Mouse (Mus musculus) macrophage (primary cell): Measurements from ENCODE around the gene Lrrc4b. TPM values are rescaled to one million over a fixed set of nuclear protein-coding genes. Genes with fewer than 3 reads are reported as not detected.

ENCODE experiments used
- H3K27ac ChIP-seq: fragments of 350-480 bp; formaldehyde crosslinking; 2 replicates; pipeline ENCODE4 v1.9.0; 2021
- H3K36me3 ChIP-seq: fragments of 350-480 bp; formaldehyde crosslinking; 2 replicates; pipeline ENCODE4 v1.9.0; 2021; ENCODE audit errors: inconsistent target
- H3K4me3 ChIP-seq: fragments of 350-480 bp; formaldehyde crosslinking; 2 replicates; pipeline ENCODE4 v1.9.0; 2021; ENCODE audit errors: inconsistent target
- H3K79me2 ChIP-seq: fragments of 350-480 bp; formaldehyde crosslinking; 2 replicates; pipeline ENCODE4 v1.9.0; 2021; ENCODE audit errors: inconsistent target
- WGBS: methylation state at CpG from one replicate; pipeline ENCODE4 v1.1.7; 2026; ENCODE audit warnings: inconsistent platforms; ENCODE audit not compliant: missing documents; 5-methylcytosine and 5-hydroxymethylcytosine counted together
- polyA plus RNA-seq: library from polyadenylated mRNA; stranded (reverse); fragments of 250-400 nt; gene quantifications from 3 replicates; pipeline ENCODE4 v1.2.4, GENCODE M21; 2018; ENCODE audit warnings: inconsistent platforms

The Lrrc4b gene
- polyA plus RNA-seq, 1 experiment from 2014 or later, result not detected

DNA sequence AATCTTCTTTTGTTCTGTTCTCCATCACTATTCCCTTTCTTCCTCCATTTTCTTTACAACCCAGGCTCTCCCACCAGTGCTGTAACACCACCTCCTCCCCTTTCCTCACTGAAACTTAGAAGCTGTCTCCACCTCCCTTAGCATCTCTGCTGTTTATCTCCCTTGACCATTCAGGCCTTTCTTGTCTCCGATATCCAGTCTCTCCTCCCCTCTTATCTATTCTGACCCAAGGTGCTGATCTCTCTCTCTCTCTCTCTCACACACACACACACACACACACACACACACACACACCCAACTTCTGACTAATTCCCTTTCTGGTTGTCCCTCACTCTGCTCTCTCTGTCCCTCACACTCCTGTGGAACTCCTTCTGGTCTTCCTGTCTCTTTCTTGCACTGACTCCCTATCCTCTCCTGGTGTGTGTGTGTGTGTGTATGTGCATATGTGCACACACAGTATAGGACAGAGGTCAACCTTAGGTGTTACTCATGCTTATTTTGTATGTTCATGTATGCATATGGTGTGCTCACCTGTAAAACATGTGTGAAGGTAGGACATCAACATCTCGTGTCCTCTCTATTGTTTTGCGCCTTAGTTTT, 54.1 kb downstream of the Lrrc4b start:
- Histone ChIP-seq H3K79me2 (no peaks in the 10 kb centered on the region), H3K36me3 (no peaks in the 10 kb centered on the region), H3K27ac (no peak overlapping the region), H3K4me3 (no peak overlapping the region)
- WGBS, result 70% methylated on average over 3 of the region's 3 CpGs

DNA sequence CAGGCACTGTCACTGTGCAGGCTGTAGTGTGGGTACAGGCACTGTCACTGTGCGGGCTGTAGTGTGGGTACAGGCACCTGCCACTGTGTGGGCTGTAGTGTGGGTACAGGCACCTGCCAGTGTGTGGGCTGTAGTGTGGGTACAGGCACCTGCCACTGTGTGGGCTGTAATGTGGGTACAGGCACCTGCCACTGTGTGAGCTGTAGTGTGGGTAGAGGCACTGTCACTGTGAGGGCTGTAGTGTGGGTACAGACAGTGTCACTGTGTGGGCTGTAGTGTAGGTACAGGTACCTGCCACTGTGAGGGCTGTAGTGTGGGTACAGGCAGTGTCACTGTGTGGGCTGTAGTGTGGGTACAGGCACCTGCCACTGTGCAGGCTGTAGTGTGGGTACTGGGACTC, 55.3 kb downstream of the Lrrc4b start:
- Histone ChIP-seq H3K36me3 (no peaks in the 10 kb centered on the region), H3K27ac (no peak overlapping the region), H3K4me3 (no peak overlapping the region), H3K79me2 (no peaks in the 10 kb centered on the region)
- 100% methylated on average over 1 of the region's 1 CpGs for WGBS

DNA sequence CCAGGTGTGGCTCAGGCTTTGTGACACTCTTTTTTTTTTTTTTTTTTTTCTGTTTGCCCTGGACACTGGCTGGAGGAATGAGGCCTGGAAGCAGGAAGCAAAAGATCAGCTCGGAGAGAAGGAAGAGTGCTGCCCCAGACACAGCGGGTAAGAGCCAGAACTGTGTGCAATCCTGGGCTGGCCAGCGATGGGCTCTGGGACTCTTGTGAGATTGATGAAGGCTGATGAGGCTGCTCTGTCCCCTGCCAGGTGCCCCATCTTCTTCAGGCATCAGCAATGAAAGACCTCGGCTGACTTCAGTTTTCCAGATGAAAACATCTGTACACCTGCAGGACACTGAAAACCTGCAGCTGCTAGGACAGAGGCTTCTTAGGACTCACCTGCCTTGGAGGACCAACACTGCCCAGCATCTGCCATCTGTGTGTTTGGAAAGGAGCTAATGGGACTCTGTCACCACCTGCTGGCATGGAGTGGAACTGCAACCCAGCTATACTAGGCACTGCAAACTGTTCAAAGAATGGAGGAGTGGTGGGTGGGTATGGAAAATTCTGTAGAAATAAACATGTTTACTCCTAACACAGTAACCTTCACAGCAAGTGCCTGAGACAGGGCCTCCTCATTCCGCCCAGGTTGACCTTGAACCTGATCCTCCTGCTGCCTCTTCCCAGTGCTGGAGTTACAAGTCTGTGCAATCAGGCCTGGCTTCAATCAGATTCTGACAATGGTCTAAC, 56.2 kb downstream of the Lrrc4b start:
- H3K36me3 ChIP-seq, result no peaks in the 10 kb centered on the region
- WGBS, result 60% methylated on average over 4 of the region's 5 CpGs
- no peaks in the 10 kb centered on the region for H3K79me2 ChIP-seq
- no peak overlapping the region for H3K27ac ChIP-seq
- no peak overlapping the region for H3K4me3 ChIP-seq

DNA sequence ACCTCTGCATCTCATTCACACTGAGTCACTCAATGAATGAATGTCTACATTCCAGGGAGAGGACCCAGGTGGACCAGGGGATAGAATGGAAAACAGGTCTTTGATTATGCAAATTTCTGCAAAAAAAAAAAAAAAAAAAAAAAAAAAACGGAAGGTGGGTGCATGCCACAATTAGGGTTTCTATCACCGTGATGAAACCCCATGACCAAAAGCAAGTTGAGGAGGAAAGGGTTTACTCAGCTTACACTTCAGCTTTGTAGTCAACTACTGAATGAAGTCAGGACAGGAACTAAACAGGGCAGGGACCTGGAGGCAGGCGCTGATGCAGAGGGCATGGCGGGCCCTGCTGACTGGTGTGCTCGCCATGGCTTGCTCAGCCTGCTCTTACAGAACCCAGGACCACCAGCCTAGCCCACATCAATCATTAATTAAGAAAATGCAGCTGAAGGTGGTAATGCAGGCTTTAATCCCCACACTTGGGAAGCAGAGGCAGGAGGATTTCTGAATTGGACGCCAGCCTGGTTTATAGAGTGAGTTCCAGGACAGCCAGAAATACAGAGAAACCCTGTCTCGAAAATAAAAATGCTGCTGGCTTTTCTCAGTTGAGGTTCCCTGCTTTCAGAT, 56.9 kb downstream of the Lrrc4b start:
- no peaks in the 10 kb centered on the region for H3K79me2 ChIP-seq
- no peak overlapping the region for H3K4me3 ChIP-seq
- WGBS, result 85% methylated on average over 6 of the region's 7 CpGs
- no peaks in the 10 kb centered on the region for H3K36me3 ChIP-seq
- H3K27ac ChIP-seq, result no peak overlapping the region

GRCm38 (mm10) chr7:44486927-44487575, 58.2 kb downstream of the Lrrc4b start:
- peaks cover 6% of the 10 kb centered on the region; the same call in 1 of the 2 replicates for H3K36me3 ChIP-seq
- 96% methylated on average over 12 of the region's 13 CpGs for WGBS
- H3K4me3 ChIP-seq, result no peak overlapping the region
- no peaks in the 10 kb centered on the region for H3K79me2 ChIP-seq
- no peak overlapping the region for H3K27ac ChIP-seq

- H3K4me3 ChIP-seq, result no peak overlapping the region
- H3K36me3 ChIP-seq, result peaks cover 11% of the 10 kb centered on the region; the same call in 1 of the 2 replicates
- H3K27ac ChIP-seq, result no peak overlapping the region
- no peaks in the 10 kb centered on the region for H3K79me2 ChIP-seq
- WGBS, result 88% methylated on average over 7 of the region's 7 CpGs
Measured at GRCm38 (mm10) chr7:44487936-44488335, 59.1 kb downstream of the Lrrc4b start.

DNA sequence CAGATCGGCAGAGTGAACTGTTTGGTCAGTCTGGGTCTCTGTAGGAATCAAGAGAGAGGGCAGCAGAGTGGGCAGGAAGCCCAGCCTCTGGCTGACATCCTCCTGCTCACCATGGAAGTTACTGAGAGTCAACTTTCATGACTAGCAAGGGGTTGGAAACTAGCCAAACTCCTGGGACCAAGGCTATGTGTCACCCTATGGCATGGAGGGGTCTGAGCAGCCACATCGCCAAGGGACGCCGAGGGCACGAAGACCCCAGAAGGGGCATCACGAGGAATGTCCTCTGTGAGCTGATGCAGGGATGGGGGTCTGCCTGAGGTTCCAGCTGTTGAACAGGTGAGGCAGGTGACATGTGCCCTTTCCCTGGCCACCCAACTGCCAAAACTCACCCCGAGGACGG, 59.7 kb downstream of the Lrrc4b start:
- Histone ChIP-seq H3K4me3 (no peak overlapping the region), H3K27ac (no peak overlapping the region), H3K36me3 (peaks cover 11% of the 10 kb centered on the region; the same call in 1 of the 2 replicates), H3K79me2 (no peaks in the 10 kb centered on the region)
- 92% methylated on average over 8 of the region's 8 CpGs for WGBS

GRCm38 (mm10) chr7:44490281-44490680, 61.5 kb downstream of the Lrrc4b start:
- WGBS, result 83% methylated on average over 4 of the region's 4 CpGs
- Histone ChIP-seq H3K27ac (no peak overlapping the region), H3K79me2 (peaks cover 12% of the 10 kb centered on the region), H3K36me3 (peaks cover 11% of the 10 kb centered on the region; the same call in 1 of the 2 replicates), H3K4me3 (no peak overlapping the region)

GRCm38 (mm10) chr7:44491391-44491790, 62.6 kb downstream of the Lrrc4b start:
- Histone ChIP-seq H3K4me3 (no peak overlapping the region), H3K27ac (no peak overlapping the region), H3K36me3 (peaks cover 11% of the 10 kb centered on the region; the same call in 1 of the 2 replicates), H3K79me2 (peaks cover 18% of the 10 kb centered on the region)
- 98% methylated on average over 5 of the region's 5 CpGs for WGBS

DNA sequence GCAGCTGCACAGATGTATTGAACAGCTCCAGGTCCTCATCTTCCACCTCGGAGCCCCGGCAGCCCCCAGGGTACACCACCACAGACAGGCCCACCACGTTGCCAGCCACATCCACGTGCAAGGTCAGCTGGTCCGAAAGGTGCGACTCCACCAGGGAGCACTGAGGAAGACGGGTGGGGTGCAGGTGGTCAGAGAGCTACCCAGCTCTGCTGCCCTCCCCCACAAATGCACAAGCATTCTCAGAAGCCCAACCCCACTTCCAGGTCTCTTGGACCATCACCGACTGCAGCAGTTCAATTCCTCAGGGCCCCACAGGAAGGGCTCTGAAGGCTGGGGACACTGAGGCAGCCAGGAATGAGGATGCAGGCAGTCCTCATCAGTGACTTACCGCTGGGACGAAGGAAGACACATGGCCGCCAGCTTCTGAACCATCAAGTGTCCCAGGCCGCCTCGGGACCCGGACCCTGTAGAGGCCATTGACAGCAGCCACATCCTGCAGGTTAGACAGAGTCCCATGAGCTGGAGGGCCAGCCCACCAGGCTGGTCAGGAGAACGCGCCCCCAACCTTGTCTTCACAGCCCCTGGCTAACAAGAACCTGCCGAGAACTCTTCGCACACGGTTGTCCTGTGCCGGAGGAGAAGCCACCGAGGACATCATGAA, 63.5 kb downstream of the Lrrc4b start:
- peaks cover 18% of the 10 kb centered on the region for H3K79me2 ChIP-seq
- WGBS, result 96% methylated on average over 21 of the region's 21 CpGs
- H3K4me3 ChIP-seq, result no peak overlapping the region
- H3K27ac ChIP-seq, result no peak overlapping the region
- peaks cover 11% of the 10 kb centered on the region; the same call in 1 of the 2 replicates for H3K36me3 ChIP-seq

DNA sequence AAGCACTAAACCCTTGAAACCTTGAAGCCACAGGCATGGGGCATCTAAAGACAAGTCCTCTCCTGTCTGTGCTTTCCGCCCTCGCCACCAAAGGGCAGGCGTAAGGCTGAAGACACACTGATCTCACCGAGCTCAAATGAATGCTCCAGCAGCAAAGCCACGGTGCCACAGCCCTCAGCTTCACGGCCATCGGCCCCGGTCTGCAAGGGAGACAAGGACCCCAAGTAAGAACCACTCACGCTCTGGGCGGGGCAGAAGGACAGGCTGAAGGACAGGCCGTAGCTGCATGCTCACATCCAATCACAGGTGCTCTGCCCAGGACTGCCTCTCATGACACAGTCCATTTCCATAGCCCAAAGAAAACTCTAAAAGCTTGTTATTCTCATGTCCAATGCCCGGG, 65.9 kb downstream of the Lrrc4b start:
- Histone ChIP-seq H3K36me3 (peaks cover 11% of the 10 kb centered on the region; the same call in 1 of the 2 replicates), H3K79me2 (peaks cover 18% of the 10 kb centered on the region), H3K4me3 (no peak overlapping the region), H3K27ac (no peak overlapping the region)
- 93% methylated on average over 12 of the region's 12 CpGs for WGBS

- 92% methylated on average over 7 of the region's 7 CpGs for WGBS
- Histone ChIP-seq H3K27ac (no peak overlapping the region), H3K4me3 (no peak overlapping the region), H3K36me3 (peaks cover 11% of the 10 kb centered on the region; the same call in 1 of the 2 replicates), H3K79me2 (peaks cover 18% of the 10 kb centered on the region)
Measured at GRCm38 (mm10) chr7:44495086-44495485, 66.3 kb downstream of the Lrrc4b start.

DNA sequence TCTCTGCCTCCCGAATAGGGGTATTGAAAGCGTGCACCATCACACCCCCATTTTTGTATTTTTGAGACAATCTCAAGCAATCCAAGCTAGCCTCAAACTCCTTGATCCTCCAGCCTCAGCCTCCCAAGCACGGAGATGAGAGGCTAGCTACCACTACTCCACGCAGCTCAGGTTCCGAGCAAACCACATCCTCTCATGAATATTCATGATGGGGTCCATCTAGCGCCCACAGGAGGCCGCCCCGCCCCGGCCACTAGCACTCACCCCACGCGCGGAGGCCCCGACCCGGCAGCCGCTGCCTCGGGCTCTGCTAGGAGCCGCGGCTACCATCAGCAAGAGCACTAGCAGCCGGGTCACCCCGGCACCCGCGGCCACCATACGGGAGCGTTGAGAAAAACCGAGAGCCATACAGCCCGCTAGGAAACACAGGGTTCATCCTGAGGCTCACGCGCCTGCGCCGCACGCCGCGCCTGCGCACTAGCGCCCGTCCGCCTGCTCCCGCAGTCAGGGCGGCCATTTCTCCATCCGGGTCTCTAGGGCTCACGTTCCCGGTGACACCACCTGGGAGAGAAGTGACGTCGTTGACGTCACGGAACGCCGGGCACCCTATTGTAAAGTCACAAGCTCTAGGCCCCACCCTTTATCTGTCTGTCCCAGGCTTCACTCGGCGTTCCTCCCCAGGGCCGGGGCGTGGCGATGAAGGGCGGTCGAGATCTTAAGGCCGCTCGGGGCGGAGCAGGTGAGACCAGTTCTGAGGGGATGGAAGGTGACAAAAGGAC, 67.4 kb downstream of the Lrrc4b start, which contains the start of the genes Emc10 and Fam71e1:
TSS of gene Emc10 (minus strand) at position 538 of the 779 bp plus-strand sequence.
TSS of gene Fam71e1 (plus strand) at position 590 of the 779 bp plus-strand sequence.
- Histone ChIP-seq H3K36me3 (peaks cover 11% of the 10 kb centered on the region; the same call in 1 of the 2 replicates), H3K79me2 (peaks cover 18% of the 10 kb centered on the region), H3K27ac (no peak within 1 kb of the TSS), H3K4me3 (peak within 1 kb of the TSS; percentile 56)
- WGBS, result 1% methylated on average over 58 of the region's 58 CpGs
